Mouse (Mus musculus): ENCODE measurements at regions not wholly inside any gene's neighbourhood (a gene's known extent, or its start where the extent isn't known, plus 50 kb on each side); places are given as distances from the start of the nearest gene placed in this dataset.
"Not testable (repeated sequence)": the region's sequence is repeated elsewhere in the genome, so short reads cannot be mapped to it uniquely, and the experiment has no call there.

DNA sequence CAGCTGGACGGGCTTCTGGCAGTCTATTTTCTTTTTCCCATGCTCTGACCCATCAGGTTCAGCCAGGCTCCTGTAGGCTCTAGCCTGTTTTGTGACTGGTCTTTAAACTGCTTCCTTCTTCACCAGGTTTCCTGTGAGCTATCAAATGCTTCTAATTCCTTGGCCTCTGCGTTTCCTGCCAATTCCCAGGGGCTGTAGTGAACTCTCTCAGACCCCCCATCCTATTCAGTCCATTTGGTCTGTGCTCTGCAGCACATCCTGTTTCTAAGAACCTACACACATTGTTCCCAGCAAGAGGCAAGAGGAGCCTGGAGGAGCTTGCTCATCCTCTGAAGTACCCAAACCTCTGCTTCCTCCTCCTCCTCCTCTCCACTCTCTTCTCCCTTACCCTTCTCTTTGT lies 209.3 kb downstream of the Ankrd50 start:
- 38% methylated on average over 2 of the region's 2 CpGs for WGBS
- Histone ChIP-seq H3K27ac (peak overlapping the region; percentile 46; the same call in 1 of the 2 replicates), H3K4me3 (no peak overlapping the region), H3K9ac (no peak overlapping the region), H3K27me3 (no peaks in the 10 kb centered on the region), H3K4me1 (0 out of 2 replicates have a peak, but pooled peaks cover 13% of the 10 kb centered on the region), H3K36me3 (no peaks in the 10 kb centered on the region), H3K9me3 (no peaks in the 10 kb centered on the region), H3K4me2 (no peak overlapping the region)
- peak; percentile 39 for ATAC-seq (ENCODE audit: borderline replicate concordance, extremely low read depth, low FRiP score, low TSS enrichment)

DNA sequence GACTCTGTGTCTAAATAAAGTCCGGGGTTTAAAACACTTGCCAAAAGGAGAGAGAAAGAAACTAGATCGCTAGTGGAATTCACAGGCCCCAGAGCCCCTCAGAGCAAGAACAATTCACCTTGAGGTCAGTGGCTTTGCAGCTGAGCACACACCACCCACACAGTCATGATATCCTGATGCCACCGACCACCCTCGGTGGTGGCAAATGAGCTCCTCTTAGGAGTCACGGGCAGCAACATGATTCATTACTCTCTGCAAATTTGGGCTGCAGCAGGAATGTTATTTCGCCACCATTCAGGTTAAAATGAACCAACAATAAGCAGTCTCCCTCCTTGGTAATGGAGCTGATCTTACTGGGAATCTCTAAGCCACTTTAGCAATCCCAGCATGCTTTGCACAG lies 213.9 kb downstream of the Ankrd50 start:
- H3K4me1 ChIP-seq: 0 out of 2 replicates have a peak, but pooled peaks cover 13% of the 10 kb centered on the region
- H3K9me3 ChIP-seq: no peaks in the 10 kb centered on the region
- H3K4me2 ChIP-seq: peak overlapping the region; percentile 23; the same call in 1 of the 2 replicates
- WGBS: 28% methylated on average over 6 of the region's 6 CpGs
- ATAC-seq (ENCODE audit: borderline replicate concordance, extremely low read depth, low FRiP score, low TSS enrichment): no peak
- no peak overlapping the region for H3K9ac ChIP-seq
- H3K27me3 ChIP-seq: no peaks in the 10 kb centered on the region
- H3K4me3 ChIP-seq: no peak overlapping the region
- no peak overlapping the region for H3K27ac ChIP-seq
- H3K36me3 ChIP-seq: no peaks in the 10 kb centered on the region

- Histone ChIP-seq H3K4me3 (no peak overlapping the region), H3K36me3 (no peaks in the 10 kb centered on the region), H3K9ac (no peak overlapping the region), H3K27me3 (no peaks in the 10 kb centered on the region), H3K4me1 (0 out of 2 replicates have a peak, but pooled peaks cover 5% of the 10 kb centered on the region), H3K27ac (no peak overlapping the region), H3K4me2 (no peak overlapping the region), H3K9me3 (no peaks in the 10 kb centered on the region)
- 95% methylated on average over 7 of the region's 7 CpGs for WGBS
- ATAC-seq (ENCODE audit: borderline replicate concordance, extremely low read depth, low FRiP score, low TSS enrichment): no peak
These were observed 216.4 kb downstream of the Ankrd50 start for GRCm38 (mm10) chr3:38268226-38268625.

DNA sequence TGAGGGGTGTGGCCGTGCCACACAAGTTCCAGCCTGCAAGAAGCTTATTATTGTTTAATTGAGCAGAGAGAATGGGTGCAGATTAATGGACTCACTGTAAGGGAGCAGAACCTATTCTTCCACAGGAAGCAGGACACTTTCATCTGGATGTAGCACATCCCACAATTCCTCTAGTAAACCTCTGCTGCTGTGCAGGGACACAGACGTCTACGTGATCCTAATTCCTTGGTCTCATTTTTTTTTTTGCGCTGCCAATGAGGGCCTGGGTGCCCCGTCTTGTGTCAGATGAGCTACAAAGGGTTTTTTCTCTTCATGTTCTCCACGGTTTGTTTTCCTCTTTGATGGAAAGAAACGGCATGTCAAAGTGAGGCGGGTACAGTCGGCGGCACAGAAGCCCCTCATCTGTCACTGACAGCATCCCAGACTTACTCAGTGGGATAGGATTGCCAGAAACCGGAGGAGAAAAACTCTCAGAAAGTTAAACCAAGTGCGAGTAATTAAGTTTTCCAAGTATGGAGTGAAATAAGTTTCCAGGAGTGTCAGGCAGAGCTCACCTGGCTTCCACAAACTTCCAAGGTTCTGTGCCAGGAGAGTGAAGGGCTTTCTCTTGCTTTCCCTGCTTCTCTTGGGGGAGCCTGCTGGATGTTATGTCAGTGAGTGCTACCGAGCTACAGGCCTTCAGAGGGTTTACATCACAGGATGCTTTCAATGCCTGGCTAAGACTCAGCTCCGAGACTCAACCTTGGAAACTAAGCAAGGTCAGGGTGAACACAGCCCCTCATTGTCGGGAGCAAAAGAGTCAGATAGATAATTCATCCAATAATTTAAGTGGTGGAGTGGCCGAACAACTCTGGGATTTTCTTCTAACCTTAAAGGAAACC lies 221.1 kb downstream of the Ankrd50 start:
- ATAC-seq (ENCODE audit: borderline replicate concordance, extremely low read depth, low FRiP score, low TSS enrichment): no peak
- H3K27me3 ChIP-seq: no peaks in the 10 kb centered on the region
- no peak overlapping the region for H3K4me3 ChIP-seq
- no peak overlapping the region for H3K9ac ChIP-seq
- no peak overlapping the region for H3K4me2 ChIP-seq
- no peaks in the 10 kb centered on the region for H3K9me3 ChIP-seq
- 52% methylated on average over 16 of the region's 16 CpGs for WGBS
- H3K27ac ChIP-seq: no peak overlapping the region
- no peaks in the 10 kb centered on the region for H3K4me1 ChIP-seq
- H3K36me3 ChIP-seq: no peaks in the 10 kb centered on the region

DNA sequence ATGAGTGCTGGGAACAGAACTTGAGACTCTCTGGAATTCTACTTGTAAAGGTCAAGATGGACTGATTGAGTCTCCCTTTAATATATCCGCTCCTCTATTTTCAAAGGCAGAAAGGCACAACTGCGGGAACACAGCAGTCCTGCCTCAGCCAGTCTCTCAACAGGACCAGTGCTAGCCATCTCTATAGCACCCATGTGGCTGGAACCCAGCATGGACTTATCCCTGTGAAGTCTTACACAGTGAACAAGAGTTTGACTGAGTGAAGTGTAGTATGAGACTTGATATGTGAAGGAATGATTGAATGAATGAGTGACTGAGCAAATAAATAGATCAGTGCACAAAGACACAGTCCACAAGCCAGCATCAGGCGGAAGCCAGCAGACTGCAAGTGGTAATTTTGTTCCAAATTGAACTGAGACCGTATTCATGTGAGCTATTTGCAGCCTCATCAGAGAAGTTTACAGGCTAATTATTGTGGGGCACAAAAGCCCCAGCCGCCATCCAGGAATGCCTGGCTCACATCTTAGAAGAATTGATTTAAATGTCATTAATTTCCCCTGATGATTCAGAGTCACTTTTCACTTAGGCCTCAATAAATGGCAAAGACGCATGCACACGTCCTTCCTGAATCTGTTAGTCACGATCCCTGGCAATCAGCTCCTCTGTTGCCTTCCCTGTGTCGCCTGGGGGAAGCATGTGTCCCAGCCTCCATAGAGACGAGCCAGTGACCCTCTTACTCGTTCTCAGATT lies 223.1 kb downstream of the Ankrd50 start:
- H3K9me3 ChIP-seq: no peaks in the 10 kb centered on the region
- no peak for ATAC-seq (ENCODE audit: borderline replicate concordance, extremely low read depth, low FRiP score, low TSS enrichment)

DNA sequence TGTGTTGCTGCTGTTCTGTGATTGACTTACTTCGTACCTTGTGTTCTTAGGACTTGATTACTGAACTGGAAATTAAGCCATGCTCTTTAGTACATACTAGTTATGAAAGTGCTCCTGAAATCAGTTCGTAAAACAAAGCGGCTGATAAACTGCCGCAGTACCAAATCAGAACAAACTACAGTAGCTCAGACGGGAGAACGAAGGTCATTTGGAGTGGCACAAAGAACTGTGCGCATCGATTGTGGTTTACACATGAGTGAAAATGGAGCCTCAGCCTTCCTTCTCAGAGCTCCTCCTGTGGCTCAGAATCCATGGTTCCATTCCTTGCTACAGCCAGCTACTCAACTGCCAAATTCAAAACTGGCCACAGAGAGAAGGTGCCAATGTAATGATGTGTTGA lies 225.4 kb downstream of the Ankrd50 start:
- not testable (repeated sequence) for H3K4me3 ChIP-seq; H3K4me1 ChIP-seq; H3K36me3 ChIP-seq; H3K4me2 ChIP-seq; H3K9me3 ChIP-seq; H3K27me3 ChIP-seq; ATAC-seq (ENCODE audit: borderline replicate concordance, extremely low read depth, low FRiP score, low TSS enrichment); H3K27ac ChIP-seq; H3K9ac ChIP-seq
- WGBS: 90% methylated on average over 8 of the region's 8 CpGs

More for the DNA sequence above, 223.1 kb downstream of the Ankrd50 start:
- H3K4me3 ChIP-seq: no peak overlapping the region
- no peak overlapping the region for H3K27ac ChIP-seq
- no peaks in the 10 kb centered on the region for H3K27me3 ChIP-seq
- H3K9ac ChIP-seq: no peak overlapping the region
- peaks cover 4% of the 10 kb centered on the region; the same call in 1 of the 2 replicates for H3K4me1 ChIP-seq
- 80% methylated on average over 11 of the region's 11 CpGs for whole genome bisulfite sequencing
- no peaks in the 10 kb centered on the region for H3K36me3 ChIP-seq
- H3K4me2 ChIP-seq: no peak overlapping the region

- Histone ChIP-seq H3K9ac (no peak overlapping the region), H3K36me3 (no peaks in the 10 kb centered on the region), H3K4me2 (no peak overlapping the region), H3K27me3 (no peaks in the 10 kb centered on the region), H3K4me3 (no peak overlapping the region), H3K9me3 (no peaks in the 10 kb centered on the region), H3K4me1 (peaks cover 7% of the 10 kb centered on the region; the same call in 1 of the 2 replicates), H3K27ac (no peak overlapping the region)
- no peak; the same call in 1 of the 2 replicates for ATAC-seq (ENCODE audit: borderline replicate concordance, extremely low read depth, low FRiP score, low TSS enrichment)
- 58% methylated on average over 14 of the region's 14 CpGs for WGBS
These were observed 226.8 kb downstream of the Ankrd50 start for GRCm38 (mm10) chr3:38257843-38258290.

- no peak for ATAC-seq (ENCODE audit: borderline replicate concordance, extremely low read depth, low FRiP score, low TSS enrichment)
- Histone ChIP-seq H3K9ac (no peak overlapping the region), H3K36me3 (no peaks in the 10 kb centered on the region), H3K27me3 (no peaks in the 10 kb centered on the region), H3K27ac (no peak overlapping the region), H3K4me3 (no peak overlapping the region), H3K9me3 (no peaks in the 10 kb centered on the region), H3K4me1 (peaks cover 7% of the 10 kb centered on the region; the same call in 1 of the 2 replicates), H3K4me2 (no peak overlapping the region)
- 53% methylated on average over 14 of the region's 14 CpGs for WGBS
These were observed 227.4 kb downstream of the Ankrd50 start for GRCm38 (mm10) chr3:38257076-38257842.

- no peak overlapping the region for H3K27ac ChIP-seq
- peaks cover 7% of the 10 kb centered on the region; the same call in 1 of the 2 replicates for H3K4me1 ChIP-seq
- no peaks in the 10 kb centered on the region for H3K27me3 ChIP-seq
- no peaks in the 10 kb centered on the region for H3K36me3 ChIP-seq
- 10% methylated on average over 2 of the region's 2 CpGs for WGBS
- no peak overlapping the region for H3K4me2 ChIP-seq
- H3K9me3 ChIP-seq: no peaks in the 10 kb centered on the region
- H3K9ac ChIP-seq: no peak overlapping the region
- ATAC-seq (ENCODE audit: borderline replicate concordance, extremely low read depth, low FRiP score, low TSS enrichment): no peak
- H3K4me3 ChIP-seq: no peak overlapping the region
These were observed 229.0 kb downstream of the Ankrd50 start for GRCm38 (mm10) chr3:38255674-38256073.

- 21% methylated on average over 2 of the region's 2 CpGs for WGBS
- Histone ChIP-seq H3K36me3 (no peaks in the 10 kb centered on the region), H3K4me2 (no peak overlapping the region), H3K4me3 (no peak overlapping the region), H3K27me3 (no peaks in the 10 kb centered on the region), H3K27ac (0 out of 2 replicates have a peak overlapping the region, but pooled peaks have one; percentile 33), H3K4me1 (peaks cover 7% of the 10 kb centered on the region; the same call in 1 of the 2 replicates), H3K9me3 (no peaks in the 10 kb centered on the region), H3K9ac (no peak overlapping the region)
- ATAC-seq (ENCODE audit: borderline replicate concordance, extremely low read depth, low FRiP score, low TSS enrichment): peak; percentile 86; the same call in 1 of the 2 replicates
These were observed 229.7 kb downstream of the Ankrd50 start for GRCm38 (mm10) chr3:38254896-38255295.

DNA sequence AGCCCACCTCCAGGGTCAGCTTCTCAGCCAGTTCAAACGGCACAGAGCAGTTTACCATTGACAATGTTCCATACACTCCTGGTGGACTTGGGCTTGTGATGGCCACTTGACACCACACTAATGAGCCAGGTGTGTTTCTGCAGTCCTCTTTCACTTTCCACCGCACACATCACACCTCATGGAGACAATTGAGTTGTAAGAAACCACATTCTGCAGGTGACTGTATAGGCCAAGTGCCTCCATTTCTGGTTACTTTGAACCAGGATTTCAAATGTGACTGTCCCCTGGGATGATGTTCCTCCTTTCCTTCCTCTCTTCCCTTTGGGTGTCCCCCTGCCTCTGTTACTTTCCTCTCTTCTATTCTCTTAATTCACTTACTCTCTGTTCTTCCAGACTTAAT lies 233.1 kb downstream of the Ankrd50 start:
- Histone ChIP-seq H3K9me3 (no peaks in the 10 kb centered on the region), H3K27me3 (no peaks in the 10 kb centered on the region), H3K36me3 (no peaks in the 10 kb centered on the region), H3K9ac (no peak overlapping the region), H3K4me3 (no peak overlapping the region), H3K27ac (no peak overlapping the region), H3K4me2 (no peak overlapping the region), H3K4me1 (0 out of 2 replicates have a peak, but pooled peaks cover 3% of the 10 kb centered on the region)
- WGBS: 41% methylated on average over 2 of the region's 2 CpGs
- no peak for ATAC-seq (ENCODE audit: borderline replicate concordance, extremely low read depth, low FRiP score, low TSS enrichment)

Measured in lung, embryonic 15.5 days (tissue).